Mouse (Mus musculus) monocyte, adult 59 days (primary cell): ENCODE results near the gene Nlk. TPM values are rescaled to one million over a fixed set of nuclear protein-coding genes. Genes with fewer than 3 reads are reported as not detected.

ENCODE experiments used
- total RNA-seq, 2 experiments: library from RNA; stranded (reverse); gene quantifications; one replicate each; pipeline ENCODE4 v1.2.4; 2023

Gene Nlk
- total RNA-seq, result 10 to 100 TPM; 15.1 to 16.1 TPM

DNA sequence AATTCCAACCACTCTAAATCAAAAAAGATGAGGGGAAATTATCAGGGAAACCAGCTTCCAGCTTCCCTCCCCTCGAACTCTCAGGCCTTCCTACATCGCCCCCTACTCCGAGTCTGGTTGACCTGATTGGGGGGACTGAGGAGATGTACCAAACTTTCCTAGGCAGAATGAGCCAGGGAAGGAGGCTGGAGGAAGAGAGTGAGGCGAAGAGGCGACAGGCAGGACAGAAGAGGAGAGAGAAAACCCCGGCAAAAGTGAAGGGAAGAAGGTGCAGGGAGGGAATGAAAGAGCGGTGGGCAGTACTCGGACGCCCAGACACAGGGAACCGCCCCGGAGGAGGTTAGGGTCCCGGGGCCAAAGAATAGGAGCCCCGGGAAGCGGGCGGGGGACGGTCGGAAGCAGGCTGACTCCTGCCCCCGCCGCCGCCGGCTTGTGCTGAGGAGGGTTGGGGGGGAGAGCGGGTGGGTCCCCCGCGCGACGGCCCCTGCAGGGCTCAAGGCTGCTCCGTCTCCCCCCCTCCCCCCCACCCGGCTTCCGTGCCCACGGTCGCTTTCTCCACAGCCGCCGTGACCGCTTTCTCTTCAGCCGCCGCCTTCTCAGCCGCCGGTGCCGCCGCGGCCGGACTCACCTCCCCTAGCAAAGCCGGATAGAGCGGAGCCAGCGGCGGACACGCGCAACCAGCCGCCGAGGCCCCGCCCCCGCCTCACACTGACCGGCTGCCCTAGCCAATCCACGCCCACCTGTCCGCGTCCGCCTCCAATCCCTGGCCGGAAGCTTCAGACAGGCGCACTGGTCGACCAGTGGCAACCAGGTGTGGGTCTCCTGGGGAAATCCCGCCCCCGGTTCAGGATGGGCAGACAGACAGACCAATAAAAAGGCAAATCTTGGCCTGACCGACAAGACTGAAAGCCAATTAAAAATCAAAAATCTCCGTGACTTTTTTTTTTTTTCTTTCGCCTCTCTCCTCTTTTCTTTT is at the start of gene Nlk:
TSS of gene Nlk (minus strand) at position 597 of the 976 bp plus-strand sequence.

DNA sequence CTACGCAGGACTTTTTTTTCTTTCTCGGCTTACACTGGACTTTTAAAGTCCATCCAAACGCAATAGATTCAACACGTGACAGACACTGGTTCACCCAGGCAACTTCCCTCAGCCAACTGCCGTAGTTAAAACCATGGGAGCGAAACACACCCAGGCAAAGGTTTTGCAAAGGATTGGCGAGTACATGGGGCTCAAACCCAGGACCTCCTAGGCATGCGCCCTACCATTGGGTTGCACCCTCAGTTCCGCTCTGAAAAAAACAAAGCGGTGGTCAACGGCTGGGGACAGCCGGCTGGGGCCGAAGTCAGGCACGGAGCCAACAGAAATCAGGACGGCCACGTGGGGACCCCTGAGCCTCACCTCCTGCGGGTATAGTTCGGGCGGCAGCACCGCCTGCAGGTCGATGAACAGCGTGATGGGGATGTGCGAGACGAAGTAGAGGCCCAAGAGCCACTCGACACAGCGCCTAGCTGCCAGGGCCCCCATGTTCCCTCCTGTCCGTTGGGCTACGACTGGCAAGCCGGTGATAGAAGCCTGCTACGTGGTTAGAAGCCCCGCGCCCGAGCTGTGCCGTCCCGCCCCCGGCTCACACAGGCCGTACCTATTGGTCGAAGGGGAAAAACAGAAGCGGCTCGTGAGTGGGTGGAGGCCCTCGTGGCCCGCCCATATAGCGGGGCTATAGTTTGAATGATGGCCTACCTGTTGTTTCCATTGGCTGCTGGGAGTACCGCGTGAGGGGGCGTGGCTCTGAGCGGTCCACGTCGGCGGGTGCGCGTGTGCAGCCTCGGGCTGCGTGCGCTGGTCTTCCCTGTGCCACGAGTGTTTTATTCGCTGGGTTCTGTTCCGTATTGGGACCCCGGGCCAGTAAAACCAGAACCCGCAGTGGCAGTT is 146.8 kb downstream of the Nlk start, which contains the start of gene Tmem97:
TSS of gene Tmem97 (minus strand) at position 610 of the 891 bp plus-strand sequence.

DNA sequence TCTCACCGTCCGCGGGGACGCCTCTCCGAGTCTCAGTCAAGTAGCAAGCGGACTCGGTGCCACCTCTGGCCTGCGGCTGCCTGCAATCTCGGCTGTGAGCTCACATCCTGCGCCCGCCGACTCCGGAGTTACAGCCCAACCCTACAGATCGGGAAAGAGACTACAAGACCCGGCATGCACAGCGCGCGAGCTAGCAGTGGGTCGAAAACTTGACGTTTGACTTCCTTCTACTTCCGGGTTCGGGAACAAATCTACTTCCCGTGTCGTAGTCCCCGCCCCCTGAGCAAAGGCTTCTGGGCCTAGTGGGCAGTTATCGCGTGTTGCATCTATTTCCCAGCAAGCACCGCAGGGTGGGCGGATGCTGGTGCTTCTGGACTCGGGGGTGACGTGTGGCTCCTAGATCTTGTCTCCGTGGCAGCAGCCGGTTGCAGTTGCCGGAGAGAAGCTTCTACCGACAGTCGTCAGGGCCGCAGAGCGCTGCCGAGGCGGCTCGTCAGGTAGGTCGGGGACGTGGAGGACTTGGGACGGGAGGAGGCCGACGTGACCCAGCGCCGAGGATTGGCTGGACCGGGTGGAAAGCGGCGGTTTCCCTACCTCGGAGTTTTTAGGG is 161.0 kb downstream of the Nlk start, which contains the start of the genes Tnfaip1 and Ift20:
TSS of gene Tnfaip1 (minus strand) at position 253 of the 610 bp plus-strand sequence.
TSS of gene Ift20 (plus strand) at position 282 of the 610 bp plus-strand sequence.

Other genes with a start within 250 kb of the Nlk start
- gene Slc46a1, start 231.7 kb downstream of the Nlk start, total RNA-seq, result 1 to 10 TPM; 5.9 to 7.9 TPM
- 1 to 10 TPM; 1.9 TPM for gene Sarm1, start 199.6 kb downstream of the Nlk start, total RNA-seq
- not detected for gene Vtn, start 198.3 kb downstream of the Nlk start, total RNA-seq
- gene Sebox, start 193.9 kb downstream of the Nlk start, total RNA-seq, result not detected
- 10 to 100 TPM; 18.9 to 24.0 TPM for gene Tmem199, start 185.2 kb downstream of the Nlk start, total RNA-seq
- gene Poldip2, start 185.2 kb downstream of the Nlk start, total RNA-seq, result 10 to 100 TPM; 24.6 to 28.4 TPM
- gene Tnfaip1, start 161.0 kb downstream of the Nlk start, total RNA-seq, result 10 to 100 TPM; 16.8 to 17.1 TPM
- 10 to 100 TPM; 31.8 to 33.8 TPM for gene Ift20, start 161.0 kb downstream of the Nlk start, total RNA-seq
- gene Tmem97, start 146.6 kb downstream of the Nlk start, total RNA-seq, result 10 to 100 TPM; 12.3 to 15.0 TPM
- gene Ccnq, start 54.4 kb upstream of the Nlk start, total RNA-seq, result 10 to 100 TPM; 10.7 to 12.2 TPM
- gene Lyrm9, start 129.2 kb upstream of the Nlk start, total RNA-seq, result 1 to 10 TPM; 2.3 to 3.7 TPM
- not detected for gene Nos2, start 223.4 kb upstream of the Nlk start, total RNA-seq